Mouse (Mus musculus) v-Abl transformed pro-B cells (cell line): ENCODE measurements around the gene Med16.

Experiments
- in situ Hi-C, 2 experiments: fragments of 400-800 bp; cut with MboI; formaldehyde crosslinking; loops; one replicate each; pipeline ENCODE4 v1.15.1; 2025; ENCODE audit not compliant: unreplicated experiment in 2 of 2

Med16 gene

GRCm38 (mm10) chr10:79890670-79891069 lies 18.1 kb downstream of the Med16 start, which contains the start of gene Cfd:
Cfd (plus strand) TSS chr10:79890853.
- in situ Hi-C loops = loop anchor here in 1 of 2 experiments (5.0 to 10.0 kb wide), 2 partner anchors 56 to 67 kb away; no protein-coding TSS in a partner anchor

GRCm38 (mm10) chr10:79889386-79889785 lies 19.3 kb downstream of the Med16 start:
- in situ Hi-C loops = no loop called here

GRCm38 (mm10) chr10:79886611-79887010 lies 22.1 kb downstream of the Med16 start:
- in situ Hi-C loops = no loop called here

- in situ Hi-C loops = no loop called here
These were observed 22.7 kb downstream of the Med16 start, which contains the start of gene Elane for GRCm38 (mm10) chr10:79886054-79886453. Elane (plus strand) TSS chr10:79886247.

- in situ Hi-C loops = loop anchor here (5.0 kb wide), 3 partner anchors 37 to 82 kb away; partner anchors contain the start of gene R3hdm4 (in 2 of the 2)
These were observed 23.8 kb downstream of the Med16 start for GRCm38 (mm10) chr10:79884938-79885337.

- in situ Hi-C loops = loop anchor here (5.0 kb wide), 3 partner anchors 38 to 83 kb away; partner anchors contain the start of gene R3hdm4 (in 2 of the 2)
These were observed 24.3 kb downstream of the Med16 start for GRCm38 (mm10) chr10:79884446-79884845.

- in situ Hi-C loops = loop anchor here (5.0 kb wide), 3 partner anchors 39 to 84 kb away; partner anchors contain the start of gene R3hdm4 (in 2 of the 2)
These were observed 25.2 kb downstream of the Med16 start for GRCm38 (mm10) chr10:79883297-79884084.

GRCm38 (mm10) chr10:79881981-79882380 lies 26.7 kb downstream of the Med16 start:
- in situ Hi-C loops = loop anchor here (5.0 kb wide), 3 partner anchors 40 to 85 kb away; partner anchors contain the start of gene R3hdm4 (in 2 of the 2)

GRCm38 (mm10) chr10:79880721-79881120 lies 28.0 kb downstream of the Med16 start:
- in situ Hi-C loops = loop anchor here (5.0 kb wide), 3 partner anchors 42 to 87 kb away; partner anchors contain the start of gene R3hdm4 (in 2 of the 2)

GRCm38 (mm10) chr10:79879527-79879926 lies 29.2 kb downstream of the Med16 start:
- in situ Hi-C loops = no loop called here

GRCm38 (mm10) chr10:79877757-79878156 lies 31.0 kb downstream of the Med16 start:
- in situ Hi-C loops = no loop called here

GRCm38 (mm10) chr10:79877174-79877573 lies 31.5 kb downstream of the Med16 start:
- in situ Hi-C loops = no loop called here

GRCm38 (mm10) chr10:79874290-79874862 lies 34.3 kb downstream of the Med16 start, which contains the start of the genes Prtn3 and Plppr3:
Prtn3 (plus strand) TSS chr10:79874476.
Plppr3 (minus strand) TSS chr10:79874634.
- in situ Hi-C loops = no loop called here

GRCm38 (mm10) chr10:79873715-79874289 lies 34.9 kb downstream of the Med16 start:
- in situ Hi-C loops = no loop called here

GRCm38 (mm10) chr10:79873313-79873712 lies 35.4 kb downstream of the Med16 start:
- in situ Hi-C loops = no loop called here

- in situ Hi-C loops = no loop called here
These were observed 35.9 kb downstream of the Med16 start for GRCm38 (mm10) chr10:79872862-79873261.

- in situ Hi-C loops = no loop called here
These were observed 36.9 kb downstream of the Med16 start for GRCm38 (mm10) chr10:79871845-79872244.

GRCm38 (mm10) chr10:79866601-79867000 lies 42.1 kb downstream of the Med16 start:
- in situ Hi-C loops = no loop called here

GRCm38 (mm10) chr10:79865801-79866295 lies 42.9 kb downstream of the Med16 start:
- in situ Hi-C loops = no loop called here

- in situ Hi-C loops = no loop called here
These were observed 43.5 kb downstream of the Med16 start for GRCm38 (mm10) chr10:79865189-79865601.
